Comparison of ENCODE assay signal across 11 mouse cellular contexts in genomic region chr17:80946091-80946885, GRCm38 (mm10). TPM values are rescaled to one million over a fixed set of nuclear protein-coding genes. Genes with fewer than 3 reads are reported as not detected.
DNase-seq lines count a peak whose midpoint lies in the region; ATAC-seq lines count a peak whose summit lies in the region.
"Had no signal": no experiment of that assay in that cellular context is flagged by ENCODE, and none has a peak within 500 bp of the region (broad histone marks: within the 10 kb centered on the region; RNA-seq: fewer than 3 reads in every experiment).

No protein-coding gene starts in this region.

- 66% methylated on average over 5 of the region's 5 CpGs for WGBS in heart, embryonic 13.5 days
- WGBS in hindbrain, embryonic 16.5 days: 38% methylated on average over 5 of the region's 5 CpGs

- H3K4me1 ChIP-seq in heart, embryonic 13.5 days: peaks cover 13% of the 10 kb centered on the region
- H3K4me1 ChIP-seq in hindbrain, embryonic 16.5 days (ENCODE audit: control insufficient read depth, insufficient read depth, low read depth, low read length): peaks cover 12% of the 10 kb centered on the region
- H3K4me1 ChIP-seq: liver, embryonic 13.5 days had no signal

- H3K9ac ChIP-seq in heart, embryonic 13.5 days: no peak overlapping the region
- 0 out of 2 replicates have a peak overlapping the region, but pooled peaks have one; percentile 1 for H3K9ac ChIP-seq in hindbrain, embryonic 16.5 days (ENCODE audit: low read depth, low read length)
- H3K9ac ChIP-seq: liver, embryonic 13.5 days had no signal

- no peak for DNase-seq in heart, adult 8-10 months (ENCODE audit: low spot score)
- DNase-seq in brain, adult 2 months (ENCODE audit: low read depth, low spot score): peak; percentile 94
- peak; percentile 69 to 71 for DNase-seq in cerebellum, postnatal 36 days
- DNase-seq in gastrocnemius, postnatal 14 days: no peak
- DNase-seq in right cerebral cortex, adult 18-20 months: no peak
- DNase-seq in left cerebral cortex, adult 9 months (ENCODE audit: low spot score in 2 of 2): no peak
- DNase-seq: B cell, adult 2 months; liver, embryonic 13.5 days had no signal

- no peak overlapping the region for H3K27ac ChIP-seq in heart, embryonic 13.5 days (replicated peaks)
- no peak overlapping the region; the same call in 1 of the 2 replicates for H3K27ac ChIP-seq in hindbrain, embryonic 16.5 days (ENCODE audit: low read depth, low read length)
- H3K27ac ChIP-seq: liver, embryonic 13.5 days had no signal

- no peak for ATAC-seq in heart, embryonic 13.5 days (ENCODE audit: extremely low read depth, insufficient number of reproducible peaks, low FRiP score, low TSS enrichment)
- ATAC-seq in hindbrain, embryonic 16.5 days: no peak

- H3K27me3 ChIP-seq in heart, embryonic 13.5 days (replicated peaks): peaks cover 55% of the 10 kb centered on the region
- H3K27me3 ChIP-seq in hindbrain, embryonic 16.5 days (replicated peaks; ENCODE audit: control insufficient read depth, insufficient read depth, low read length): no peaks in the 10 kb centered on the region

- H3K9me3 ChIP-seq in heart, embryonic 13.5 days: no peaks in the 10 kb centered on the region
- H3K9me3 ChIP-seq in hindbrain, embryonic 16.5 days (ENCODE audit: control insufficient read depth, low read length): no peaks in the 10 kb centered on the region
- H3K9me3 ChIP-seq: liver, embryonic 13.5 days had no signal

- H3K4me2 ChIP-seq in heart, embryonic 13.5 days: peak overlapping the region; percentile 58
- peak overlapping the region; percentile 57 for H3K4me2 ChIP-seq in hindbrain, embryonic 16.5 days (ENCODE audit: low read length)
- H3K4me2 ChIP-seq: liver, embryonic 13.5 days had no signal

- intact Hi-C loops in gastrocnemius, postnatal 14 days (cut with DNase I; ENCODE audit: low total_unique reads): no loop called here

- peak overlapping the region; percentile 34 for H3K4me3 ChIP-seq in heart, embryonic 13.5 days
- H3K4me3 ChIP-seq in hindbrain, embryonic 16.5 days (ENCODE audit: low read length): peak overlapping the region; percentile 39
- H3K4me3 ChIP-seq: liver, embryonic 13.5 days; myocyte had no signal

- no peaks in the 10 kb centered on the region for H3K36me3 ChIP-seq in heart, embryonic 13.5 days
- no peaks in the 10 kb centered on the region for H3K36me3 ChIP-seq in hindbrain, embryonic 16.5 days (ENCODE audit: control insufficient read depth, insufficient read depth, low read length)
- H3K36me3 ChIP-seq: liver, embryonic 13.5 days had no signal

RNA-seq across cellular contexts. Expression of gene Tmem178, which starts 1.9 kb away (rescaled TPM):
- polyA plus RNA-seq in heart, embryonic 13.5 days (2015; fragmentation: Nextera tagmentation; extraction: Ambion mirVana): 5.4 and 6.0 TPM in 2 replicates
- under 1 TPM; 0.16 to 0.56 (median 0.30) TPM for total RNA-seq in heart, adult 8-10 months (2022)
- polyA plus RNA-seq in hindbrain, embryonic 16.5 days (2015; fragmentation: Nextera tagmentation; extraction: Ambion mirVana): 26.5 and 29.4 TPM in 2 replicates
- total RNA-seq in gastrocnemius, postnatal 14 days (2021): under 1 TPM; 0.72 to 1.00 TPM
- polyA plus RNA-seq: myocyte had no signal

Comparison
In these comparisons a context has a peak if more than half of its experiments do, and no peak if none do; other contexts are left out.
1. DNase-seq: peak in brain, adult 2 months (single experiment) and cerebellum, postnatal 36 days (2 of 2); none in heart, adult 8-10 months (single experiment), gastrocnemius, postnatal 14 days (single experiment), right cerebral cortex, adult 18-20 months (single experiment) and left cerebral cortex, adult 9 months (0 of 2).